8 mouse cellular contexts compared by ENCODE assay signal in the genomic region with DNA sequence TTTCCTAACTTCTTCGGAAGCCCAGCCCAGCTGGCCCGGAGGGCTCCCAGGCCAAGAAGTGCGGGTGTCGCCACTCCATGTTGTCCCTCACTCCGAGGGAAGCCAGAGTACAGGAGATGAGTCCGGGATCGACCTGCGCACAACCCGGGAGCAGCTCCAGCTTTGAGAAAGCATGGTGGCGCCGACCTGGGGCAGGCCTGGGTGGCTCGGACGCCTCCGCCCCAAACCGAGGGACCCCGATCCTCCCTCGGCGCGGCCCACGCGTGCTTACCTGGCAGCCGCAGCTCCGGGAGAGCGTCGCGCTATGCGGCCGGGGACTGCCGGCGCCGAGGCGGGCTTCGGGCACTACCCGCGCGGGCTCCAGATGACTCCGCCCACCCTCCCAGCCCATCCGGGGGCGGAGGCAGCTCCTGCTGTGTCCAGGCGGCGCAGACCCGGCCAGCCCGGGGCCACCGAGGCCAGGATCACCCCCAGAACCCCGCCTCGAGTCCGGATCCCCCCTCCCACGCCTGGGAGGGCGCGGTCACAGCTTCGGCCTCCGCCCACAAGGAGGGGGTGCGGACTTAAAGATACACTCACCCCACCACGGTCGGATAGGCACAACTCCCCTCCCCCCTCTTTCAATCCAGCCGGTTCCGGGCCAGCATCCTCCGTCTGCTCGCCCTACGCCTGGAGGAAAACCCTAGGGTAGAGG. TPM values are rescaled to one million over a fixed set of nuclear protein-coding genes. Genes with fewer than 3 reads are reported as not detected.
DNase-seq lines count a peak whose midpoint lies in the region.

A gene (minus strand): TSS at position 510 of the 694 bp plus-strand sequence.

- no peaks in the 10 kb centered on the region for H3K36me3 ChIP-seq in megakaryocyte, embryonic 14.5 days (replicated peaks; ENCODE audit: low read length)

- H3K4me1 ChIP-seq in megakaryocyte, embryonic 14.5 days = peaks cover 39% of the 10 kb centered on the region

- H3K9me3 ChIP-seq in megakaryocyte, embryonic 14.5 days = no peaks in the 10 kb centered on the region

- peak within 1 kb of the TSS; percentile 90 for H3K4me3 ChIP-seq in megakaryocyte, embryonic 14.5 days (replicated peaks)

- intact Hi-C loops in left cerebral cortex, postnatal 10 days (cut with DNase I) = no loop called here

- H3K27me3 ChIP-seq in megakaryocyte, embryonic 14.5 days (replicated peaks) = peaks cover 91% of the 10 kb centered on the region

- peak; percentile 9 for DNase-seq in thymus, postnatal 0 days (ENCODE audit: low spot score)
- DNase-seq in thymus, adult 18-20 months = no peak
- DNase-seq in cerebellum, postnatal 4 days (ENCODE audit: low spot score in 2 of 2) = peak; percentile 38 to 65
- peak; percentile 53 to 73 for DNase-seq in gastrocnemius, adult 8-10 months (ENCODE audit: low spot score in 2 of 2)
- DNase-seq in hindlimb bud, embryonic 11.5 days (ENCODE audit: extremely low spot score, low read depth, low spot score) = peak; percentile 31
- peak; percentile 40 to 91 for DNase-seq in left cerebral cortex, postnatal 10 days (ENCODE audit: extremely low spot score in 1 of 2, low spot score in 2 of 2)
- peak; percentile 55 for DNase-seq in right cerebral cortex, postnatal 4 days

RNA-seq across cellular contexts. Expression of the gene that starts here (rescaled TPM):
- polyA plus RNA-seq in thymus, postnatal 0 days (2015; fragmentation: Nextera tagmentation; extraction: Ambion mirVana) = 2.7 and 3.1 TPM in 2 replicates
- total RNA-seq in gastrocnemius, adult 8-10 months (2022) = 1 to 10 TPM; 2.7 to 5.7 (median 4.5) TPM
- 10 to 100 TPM; 17.6 to 18.8 TPM for total RNA-seq in left cerebral cortex, postnatal 10 days (2021)
- polyA plus RNA-seq in megakaryocyte, embryonic 14.5 days (2012; ENCODE audit: insufficient read depth, low replicate concordance) = 0.30 TPM in 1 of 2 replicates, not detected in the other

Comparison
In these comparisons a context has a peak if more than half of its experiments do, and no peak if none do; other contexts are left out.
1. DNase-seq: peak in thymus, postnatal 0 days (single experiment), cerebellum, postnatal 4 days (2 of 2), gastrocnemius, adult 8-10 months (2 of 2), hindlimb bud, embryonic 11.5 days (single experiment), left cerebral cortex, postnatal 10 days (2 of 2) and right cerebral cortex, postnatal 4 days (single experiment); none in thymus, adult 18-20 months (0 of 2).